Mouse (Mus musculus) v-Abl transformed pro-B cells (cell line): Measurements from ENCODE around the gene Racgap1.

ENCODE experiments used
- in situ Hi-C, 2 experiments: fragments of 400-800 bp; cut with MboI; formaldehyde crosslinking; loops; one replicate each; pipeline ENCODE4 v1.15.1; 2025; ENCODE audit not compliant: unreplicated experiment in 2 of 2

The Racgap1 gene

DNA sequence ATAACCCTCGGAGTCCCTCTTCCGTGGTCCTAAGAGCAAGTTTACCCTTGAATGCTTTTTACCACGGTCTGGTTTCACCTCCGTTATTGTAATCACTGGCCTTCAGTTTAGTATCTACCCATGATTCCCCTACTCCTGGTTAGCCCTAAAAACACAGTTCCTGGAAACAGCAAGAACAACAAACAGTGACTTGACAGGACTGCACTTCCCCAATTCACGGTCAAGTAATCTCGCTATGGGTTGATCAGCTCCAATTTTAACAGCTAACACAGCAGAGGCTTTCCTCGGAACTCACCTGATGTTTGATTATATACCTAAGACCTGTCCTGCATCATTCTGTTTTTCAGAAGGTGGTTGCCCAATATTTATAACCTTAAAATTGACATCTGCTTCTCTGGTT lies 16.8 kb downstream of the Racgap1 start:
- in situ Hi-C loops = no loop called here

DNA sequence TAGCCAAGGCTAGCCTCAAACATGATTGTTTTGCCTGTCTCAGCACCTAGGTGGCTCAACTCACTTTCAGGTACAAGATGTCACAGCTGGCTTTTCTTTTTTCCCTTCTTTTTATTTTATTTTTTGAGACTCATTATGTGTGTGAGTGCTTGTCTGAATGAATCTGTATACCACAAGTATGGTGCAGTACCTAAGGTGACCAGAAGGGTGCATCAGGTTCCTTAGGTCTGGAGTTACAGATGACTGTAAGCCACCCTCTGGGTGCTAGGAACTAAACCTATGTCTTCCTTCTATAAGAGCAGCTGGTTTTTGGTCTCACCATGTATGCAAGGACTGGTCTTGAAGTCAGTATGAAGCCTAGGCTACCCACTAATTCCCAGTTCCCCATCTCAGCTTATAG lies 19.8 kb downstream of the Racgap1 start:
- in situ Hi-C loops = no loop called here

DNA sequence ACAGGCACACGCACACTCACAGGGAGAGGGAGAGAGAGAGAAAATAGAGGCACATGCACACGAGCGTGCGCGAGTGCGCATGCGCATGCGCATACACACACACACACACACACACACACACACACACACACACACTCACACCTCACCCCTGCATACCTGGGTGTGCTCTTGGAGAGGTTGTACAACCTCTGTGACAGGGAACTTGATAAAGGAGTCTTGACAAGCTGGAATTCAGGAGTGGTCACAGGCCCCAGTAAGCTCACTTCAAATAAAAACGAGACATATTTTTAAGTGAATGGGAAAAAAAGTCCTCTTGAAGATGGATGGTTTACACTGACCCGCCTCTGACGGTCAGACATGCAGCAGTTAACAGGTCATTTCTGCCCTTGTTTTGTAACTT lies 29.4 kb downstream of the Racgap1 start:
- in situ Hi-C loops = no loop called here

DNA sequence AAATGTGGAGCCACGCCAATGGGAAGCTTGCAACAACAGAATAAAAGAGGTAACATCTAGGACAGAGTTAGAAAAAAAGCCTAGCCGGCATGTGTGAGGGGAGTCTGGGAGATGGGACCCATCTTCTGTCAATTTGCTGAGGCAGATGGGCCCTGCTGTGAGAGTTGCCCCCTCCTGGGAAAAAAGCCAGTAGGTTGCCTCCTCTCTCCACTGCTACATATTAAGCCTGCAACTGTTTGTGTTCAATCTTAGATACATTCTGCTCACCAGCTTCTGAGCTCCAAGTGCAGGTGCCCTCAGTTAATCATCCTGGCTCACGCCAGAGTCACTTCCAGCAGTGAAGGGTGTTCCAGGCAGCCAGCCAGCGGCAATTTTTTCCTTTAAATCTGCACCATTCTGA lies 31.6 kb downstream of the Racgap1 start:
- in situ Hi-C loops = no loop called here

DNA sequence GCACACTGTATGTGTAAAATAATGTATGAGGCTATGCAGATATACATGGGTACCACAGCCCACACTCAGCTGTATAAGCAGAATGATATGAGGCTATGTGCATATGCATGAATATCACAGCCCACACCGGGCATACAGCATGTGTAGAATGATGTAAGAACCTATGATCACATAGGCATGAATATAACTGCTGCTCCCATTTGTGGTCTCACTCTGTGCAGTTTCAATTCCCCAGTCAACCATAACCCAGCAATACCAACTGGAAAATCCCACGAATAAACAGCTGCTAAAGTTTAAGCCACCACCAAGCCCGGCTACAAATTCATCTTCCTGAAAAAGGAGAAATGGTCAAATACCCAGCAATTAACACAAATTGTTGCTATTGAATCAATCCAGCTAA lies 32.9 kb downstream of the Racgap1 start:
- in situ Hi-C loops = no loop called here

DNA sequence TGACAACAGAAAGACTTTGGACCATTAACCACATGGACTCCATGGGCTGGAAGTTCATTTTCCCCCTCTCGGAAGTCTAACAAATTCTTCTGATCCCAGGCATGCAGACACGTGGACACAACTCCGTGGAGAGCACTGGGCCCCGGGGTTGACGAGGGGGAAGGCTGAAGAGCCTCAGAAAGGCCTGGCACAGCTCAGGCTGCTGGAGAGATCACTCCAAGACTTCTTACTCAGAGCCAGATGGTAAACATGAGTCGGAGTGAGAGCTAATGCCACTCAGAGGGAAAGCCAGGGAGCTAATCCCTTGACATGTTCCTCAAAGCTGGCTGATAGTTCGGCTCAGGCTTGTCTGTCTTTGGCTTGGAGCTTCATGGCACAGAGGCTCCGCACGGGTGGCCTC lies 36.2 kb downstream of the Racgap1 start:
- in situ Hi-C loops = no loop called here

DNA sequence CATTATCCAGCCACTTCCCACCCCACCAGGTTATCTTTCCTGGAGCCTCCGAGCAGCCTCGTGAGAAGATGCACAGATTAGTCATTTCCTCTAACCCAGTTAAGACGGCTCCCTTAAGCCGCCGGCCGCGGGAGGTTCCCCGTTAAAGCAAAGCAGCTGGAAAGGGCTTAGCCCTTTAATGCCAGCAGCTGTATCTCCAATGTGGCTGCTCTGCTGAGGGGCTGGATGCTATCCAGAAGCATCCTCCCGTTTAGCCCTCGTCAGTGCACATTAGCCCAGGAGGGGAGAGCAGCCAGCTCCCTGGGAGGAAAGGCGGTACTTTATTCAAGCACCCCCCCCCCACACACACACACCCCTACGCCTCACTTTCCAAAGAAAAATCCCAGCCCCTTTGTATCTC lies 36.7 kb downstream of the Racgap1 start:
- in situ Hi-C loops = no loop called here

DNA sequence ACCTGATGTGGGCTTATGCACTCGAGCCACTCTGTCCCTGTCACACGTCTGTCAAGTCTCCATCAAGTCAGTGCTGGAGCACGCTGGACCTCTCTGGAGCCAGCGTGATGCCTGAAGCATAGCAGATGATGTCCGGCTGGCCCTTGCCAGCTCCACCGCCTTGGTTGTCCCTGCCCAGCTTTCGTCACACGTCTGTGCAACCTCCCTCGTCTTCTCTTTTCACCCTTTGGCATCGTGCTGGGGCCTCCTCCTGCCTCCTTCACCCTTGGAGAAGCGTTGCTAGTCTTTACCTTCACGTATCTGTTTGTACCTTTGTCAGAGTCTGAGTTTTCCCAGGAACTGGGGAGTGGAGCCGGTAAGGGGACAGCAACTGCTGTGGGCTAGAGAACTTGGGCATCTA lies 37.2 kb downstream of the Racgap1 start:
- in situ Hi-C loops = no loop called here

DNA sequence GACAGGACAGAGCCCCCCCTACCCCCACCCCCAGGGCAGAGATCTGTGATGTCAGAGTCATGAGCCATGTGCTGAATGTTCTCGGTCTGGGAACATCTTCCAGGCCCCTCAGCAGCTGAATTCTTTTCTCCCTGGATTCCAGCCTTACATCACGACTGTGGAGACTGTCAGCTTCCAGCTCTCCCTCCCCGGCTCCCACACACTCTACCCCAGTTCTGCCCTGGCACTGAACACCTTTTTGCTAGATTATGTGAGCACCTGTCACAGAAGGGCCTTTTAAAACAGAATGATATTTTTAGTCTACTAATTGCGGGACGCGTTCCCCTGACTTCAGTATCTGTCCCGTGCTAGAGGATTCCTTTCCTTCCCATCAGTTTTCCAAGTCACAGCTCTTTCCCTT lies 39.9 kb downstream of the Racgap1 start:
- in situ Hi-C loops = no loop called here

DNA sequence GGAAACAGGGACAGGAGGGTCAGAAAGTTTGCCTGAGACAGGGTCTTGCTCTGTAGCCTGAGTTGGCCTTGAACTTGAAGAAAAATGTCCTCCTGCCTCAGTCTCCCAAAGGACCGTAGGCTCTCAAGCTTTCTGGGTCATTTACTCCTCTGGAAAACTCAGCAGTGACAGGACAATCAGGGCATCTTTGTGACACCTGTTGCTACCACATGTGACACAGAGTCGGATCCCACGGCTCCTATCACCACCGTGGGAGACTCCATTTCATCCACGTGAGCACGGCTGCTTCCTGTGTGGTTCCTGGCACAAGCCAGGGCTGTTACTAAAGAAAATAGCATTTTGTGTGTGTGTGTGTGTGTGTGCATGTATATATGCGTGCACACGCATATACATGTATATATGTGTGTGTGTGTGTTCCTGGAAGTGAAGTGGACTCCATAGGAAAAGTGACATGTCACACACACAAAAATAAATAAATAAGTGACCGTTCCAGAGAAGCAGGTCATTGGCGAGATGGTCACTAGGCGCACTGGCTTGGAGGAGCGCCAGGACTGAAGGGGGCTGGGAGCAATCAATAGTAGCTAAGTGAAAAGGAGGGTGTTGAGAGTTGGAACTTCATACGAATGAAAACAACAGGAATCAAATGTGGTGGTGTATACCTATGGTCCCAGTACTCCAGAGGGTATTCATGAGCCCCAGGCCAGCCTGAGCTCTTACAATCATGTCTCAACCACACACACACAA lies 42.9 kb downstream of the Racgap1 start:
- in situ Hi-C loops = no loop called here

DNA sequence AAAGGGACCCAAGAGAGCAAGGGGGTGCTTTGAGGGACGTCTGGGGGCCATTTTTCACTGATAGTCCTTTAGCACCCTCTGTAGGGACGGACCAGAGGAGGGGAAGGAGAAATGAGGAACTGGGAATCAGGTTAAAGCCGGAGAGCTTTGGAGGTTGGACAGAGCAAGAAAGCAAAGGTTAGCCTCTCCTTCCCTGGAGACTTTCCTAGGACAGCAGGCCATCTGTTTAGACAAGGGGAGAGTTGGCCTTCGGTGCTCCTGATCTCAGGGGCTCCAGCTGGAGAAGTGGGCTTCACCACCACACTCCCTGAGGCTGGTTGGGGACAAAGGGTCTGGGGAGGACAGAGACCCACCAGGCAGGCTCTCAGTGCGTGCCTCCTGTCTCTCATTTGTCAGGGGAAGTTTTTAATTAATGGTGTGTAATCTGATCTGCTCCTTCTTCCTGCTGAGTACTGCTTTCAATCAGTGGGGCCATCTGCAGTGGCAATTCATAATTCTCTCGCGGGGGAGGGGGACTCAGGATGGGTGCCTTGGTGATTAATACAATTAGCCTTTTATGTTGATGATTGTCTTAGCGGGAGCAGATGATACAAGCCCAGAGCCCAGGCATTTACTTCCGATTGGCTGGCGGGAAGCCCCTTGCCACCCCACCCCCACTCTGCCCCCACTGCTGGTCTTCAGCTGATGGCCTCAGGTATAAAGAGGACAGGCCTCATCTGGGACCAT lies 43.9 kb downstream of the Racgap1 start:
- in situ Hi-C loops = no loop called here

DNA sequence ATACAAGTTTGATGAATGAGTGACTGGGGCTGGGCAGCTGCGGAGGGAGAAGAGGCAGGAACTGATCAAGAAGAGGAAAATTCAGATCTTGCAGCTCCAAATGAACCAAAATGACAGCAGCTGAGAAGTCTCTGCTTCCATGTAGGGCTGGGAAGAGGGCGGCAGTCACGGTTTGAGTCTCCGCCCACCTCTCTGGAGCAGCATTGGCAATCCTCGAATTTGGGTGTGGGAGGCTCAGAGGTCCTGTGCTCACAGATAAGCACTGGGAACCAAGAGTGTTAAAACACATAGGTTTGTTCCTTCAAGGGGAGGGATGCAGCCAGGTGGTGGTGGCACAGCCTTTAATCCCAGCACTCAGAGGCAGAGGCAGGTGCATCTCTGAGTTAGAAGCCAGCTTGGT lies 44.9 kb downstream of the Racgap1 start:
- in situ Hi-C loops = no loop called here

DNA sequence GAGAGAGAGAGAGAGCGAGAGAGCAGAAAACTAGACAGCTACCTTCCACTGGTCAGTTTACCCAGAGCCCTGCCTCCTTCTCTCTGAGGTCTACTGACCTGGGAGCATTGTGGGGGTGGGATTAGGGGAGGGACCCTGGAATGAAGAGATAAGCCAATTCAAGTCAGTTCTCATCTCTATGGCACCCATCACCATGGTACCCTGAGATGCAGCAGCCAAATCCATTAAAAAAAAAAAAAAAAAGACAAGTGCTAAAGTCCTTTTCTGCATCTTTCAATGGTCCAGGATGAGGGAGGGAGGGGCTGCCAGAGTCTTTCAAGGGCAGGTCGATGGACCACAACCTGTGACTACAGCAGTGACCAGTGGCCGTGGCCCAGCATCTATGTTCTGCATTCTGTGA lies 45.9 kb downstream of the Racgap1 start:
- in situ Hi-C loops = no loop called here

DNA sequence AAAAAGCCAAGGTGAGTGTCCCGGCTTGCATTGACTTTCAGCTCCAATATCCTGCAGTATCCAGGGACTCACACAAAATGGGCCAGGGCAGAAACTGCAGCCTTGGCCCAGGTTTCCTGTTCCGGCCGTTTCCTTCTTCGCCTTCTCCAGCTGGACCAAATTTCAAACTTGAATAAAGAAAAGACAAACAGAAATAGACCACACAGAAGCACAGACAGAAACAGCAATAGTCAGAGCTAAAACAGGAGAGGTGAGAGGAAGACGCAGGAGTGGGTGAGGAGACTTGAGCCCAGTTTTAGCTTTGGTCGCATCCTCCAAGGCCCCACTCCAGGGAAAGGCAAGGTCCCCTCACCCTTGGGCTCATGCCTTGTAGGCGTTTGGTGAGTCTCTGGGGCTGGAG lies 48.2 kb downstream of the Racgap1 start:
- in situ Hi-C loops = no loop called here

DNA sequence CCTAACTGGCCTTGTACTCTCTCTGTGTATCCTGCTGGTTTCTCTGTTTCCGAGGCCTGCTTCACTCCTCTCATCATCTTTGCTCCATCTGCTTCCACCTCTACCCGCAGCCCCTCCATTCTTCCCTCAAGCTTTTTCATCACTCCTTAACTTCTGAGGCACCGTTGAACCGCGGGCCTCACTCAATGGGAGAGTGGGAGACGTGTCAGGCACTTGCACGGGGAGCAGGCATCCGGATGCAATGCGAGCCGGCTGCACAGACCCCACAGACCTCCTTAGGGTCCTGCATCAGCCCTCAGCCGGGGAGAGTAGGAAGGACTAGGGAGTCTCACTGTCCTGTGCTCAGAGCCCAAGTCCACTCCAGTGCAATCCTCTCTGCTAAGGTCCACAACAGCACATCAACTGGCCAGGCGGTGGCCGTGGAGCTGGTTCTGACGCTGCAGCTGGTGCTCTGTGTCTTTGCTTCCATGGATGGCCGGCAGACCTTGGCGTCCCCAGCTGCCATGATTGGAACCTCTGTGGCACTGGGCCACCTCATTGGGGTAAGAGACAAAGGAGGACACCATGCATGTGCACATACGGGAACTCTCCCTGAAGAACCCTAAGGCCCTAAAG lies 49.1 kb downstream of the Racgap1 start:
- in situ Hi-C loops = no loop called here

DNA sequence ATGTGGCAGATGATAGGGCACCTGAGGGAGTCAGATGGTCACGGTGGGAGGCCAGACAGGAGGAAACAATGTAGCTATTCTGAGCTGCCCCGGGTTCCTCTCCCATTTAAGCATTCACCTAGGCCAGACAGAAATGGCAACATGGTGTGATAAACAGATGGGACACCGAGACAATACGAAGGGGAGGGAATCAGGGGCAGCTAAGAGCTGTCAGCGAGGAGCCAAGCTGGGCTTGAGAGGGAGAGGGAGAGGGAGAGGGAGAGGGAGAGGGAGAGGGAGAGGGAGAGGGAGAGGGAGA lies 49.7 kb downstream of the Racgap1 start:
- in situ Hi-C loops = no loop called here

DNA sequence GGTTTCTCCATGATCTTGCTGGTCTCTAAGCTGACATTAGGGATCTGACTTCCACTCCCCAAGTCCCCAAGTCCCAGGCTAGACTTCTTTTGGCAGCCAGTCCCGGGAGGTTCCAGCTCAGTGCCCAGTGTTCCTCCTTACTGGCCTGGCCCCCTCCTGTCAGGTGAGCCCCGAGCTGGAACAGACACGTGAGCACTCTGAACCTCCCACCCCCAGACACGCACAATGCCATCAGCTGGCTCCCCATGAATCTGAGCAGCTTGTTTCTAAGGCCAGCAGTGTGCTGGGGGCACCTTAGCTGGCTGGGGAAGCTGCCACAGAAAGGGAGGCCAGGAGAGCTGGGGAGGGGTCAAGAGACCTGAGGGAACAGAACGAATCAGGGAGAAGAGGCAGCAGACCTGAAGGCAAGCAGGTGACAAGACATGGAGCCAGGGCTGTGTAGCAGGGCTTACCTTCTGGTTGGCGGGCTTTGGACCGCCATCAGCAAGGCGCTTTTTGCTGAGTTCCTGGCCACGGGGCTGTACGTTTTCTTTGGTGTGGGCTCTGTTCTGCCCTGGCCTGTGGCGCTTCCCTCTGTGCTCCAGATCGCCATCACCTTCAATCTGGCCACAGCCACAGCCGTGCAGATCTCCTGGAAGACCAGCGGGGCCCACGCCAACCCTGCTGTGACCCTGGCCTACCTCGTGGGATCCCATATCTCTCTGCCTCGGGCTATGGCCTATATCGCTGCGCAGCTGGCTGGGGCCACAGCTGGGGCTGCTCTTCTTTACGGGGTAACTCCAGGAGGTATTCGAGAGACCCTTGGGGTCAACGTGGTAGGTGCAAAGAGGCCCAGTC lies 50.3 kb downstream of the Racgap1 start, which contains the start of gene Aqp6:
Gene Aqp6, plus strand, starts transcription at position 415 of the 837 bp plus-strand sequence.
- in situ Hi-C loops = no loop called here

DNA sequence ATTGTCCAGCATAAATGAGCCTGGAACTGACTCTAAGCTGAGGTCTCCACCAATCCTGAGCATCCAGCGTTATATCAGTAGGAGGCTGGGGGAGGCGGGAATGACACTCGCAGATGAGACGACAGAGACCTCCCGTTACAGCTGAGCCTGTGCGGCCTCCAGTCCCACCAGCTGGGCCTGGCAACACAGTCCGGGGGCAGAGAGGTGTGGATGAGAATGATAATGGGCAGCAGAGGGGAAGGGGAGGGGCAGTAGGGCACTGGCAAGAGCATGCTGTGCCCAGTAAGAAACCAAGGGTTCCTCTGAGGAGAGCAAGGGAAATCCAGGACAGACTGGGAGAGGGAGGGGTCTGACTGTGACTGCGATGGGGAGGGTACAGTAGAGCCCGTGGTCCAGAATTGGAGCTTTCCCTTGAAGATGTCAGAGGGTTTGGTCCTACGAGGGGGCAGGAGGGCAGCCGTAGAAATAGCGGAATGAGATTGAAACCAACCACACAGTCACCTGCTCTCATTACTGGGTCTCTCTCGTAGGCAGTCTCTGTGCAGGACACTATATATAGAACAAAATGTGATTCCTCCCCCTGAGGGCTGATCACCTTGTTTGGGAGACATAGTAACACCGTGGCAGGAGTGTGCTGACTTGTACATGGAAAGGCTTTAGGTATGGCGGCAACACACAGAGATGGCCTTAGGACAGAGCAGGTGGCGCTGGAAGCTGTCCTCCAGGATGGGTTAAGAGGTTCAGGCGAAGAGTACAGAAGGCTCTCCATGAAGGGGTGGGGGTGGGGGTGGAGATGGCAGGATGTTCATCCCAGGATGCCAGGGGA lies 52.0 kb downstream of the Racgap1 start:
- in situ Hi-C loops = loop anchor here (5.0 to 10.0 kb wide), 4 partner anchors 68 to 305 kb away; no protein-coding TSS in a partner anchor

DNA sequence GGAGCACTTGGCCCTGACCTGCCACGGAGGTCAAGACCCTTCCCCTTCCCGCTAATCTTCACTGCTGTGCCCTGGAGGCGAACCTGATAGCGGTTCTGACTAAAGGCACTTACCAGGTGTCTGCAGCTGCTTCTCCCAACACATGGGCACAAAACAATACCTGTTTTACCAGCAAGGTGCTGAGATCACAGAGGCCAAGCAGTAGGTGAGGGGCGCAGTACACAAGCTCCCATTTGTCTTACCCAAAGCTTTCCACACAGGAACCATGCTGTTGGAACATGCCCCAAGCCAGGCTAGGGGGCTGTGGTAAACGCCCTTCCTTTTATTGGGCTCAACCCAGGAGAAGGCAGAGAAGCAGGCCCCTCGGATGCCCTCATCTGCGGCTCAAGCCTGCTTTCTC lies 53.9 kb downstream of the Racgap1 start:
- in situ Hi-C loops = loop anchor here (5.0 to 10.0 kb wide), 4 partner anchors 70 to 307 kb away; no protein-coding TSS in a partner anchor

DNA sequence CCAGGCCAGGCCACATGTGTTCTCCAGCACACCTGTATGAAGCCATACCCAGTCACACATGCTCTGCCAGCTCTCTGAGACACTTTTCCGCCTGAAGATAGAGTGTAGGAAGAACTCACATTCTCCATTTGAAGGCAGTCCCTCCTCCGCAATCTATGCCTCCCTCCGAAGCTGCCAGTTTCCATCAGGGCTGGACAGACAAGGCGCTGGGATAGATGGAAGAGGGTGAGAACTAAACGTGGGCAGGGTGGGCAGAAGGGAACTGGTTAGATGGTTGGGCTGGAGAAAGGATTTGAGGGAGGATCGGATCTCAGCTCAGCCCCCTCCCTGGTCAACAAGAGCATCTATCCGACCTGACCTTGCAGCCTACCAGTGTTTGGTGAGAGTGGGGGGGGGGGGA lies 54.6 kb downstream of the Racgap1 start:
- in situ Hi-C loops = loop anchor here (5.0 to 10.0 kb wide), 4 partner anchors 70 to 308 kb away; no protein-coding TSS in a partner anchor
